Mouse (Mus musculus): ENCODE results near the gene Stard9. TPM values are rescaled to one million over a fixed set of nuclear protein-coding genes. Genes with fewer than 3 reads are reported as not detected.
A peak's percentile ranks its signal among the peaks of the same experiment; 100 is the strongest.

The Stard9 gene
- total and polyA plus RNA-seq, 3 experiments = 0.50 to 1.1 TPM; not detected in 1

- Histone ChIP-seq H3K27ac (ENCODE audit: control insufficient read depth, low read depth, low read length) (no peak overlapping the region), H3K79me2 (ENCODE audit: control insufficient read depth, insufficient read depth, low read length, poor library complexity) (no peaks in the 10 kb centered on the region), H3K36me3 (ENCODE audit: control insufficient read depth in 1 of 2, insufficient read depth in 2 of 2, low read length in 2 of 2) (peaks cover 0 to 16% of the 10 kb centered on the region in 2 experiments; a peak in 2 of 4 replicates), H3K4me1 (ENCODE audit: control insufficient read depth in 1 of 2, insufficient read depth in 2 of 2, low read length in 2 of 2) (peaks cover 8 to 15% of the 10 kb centered on the region in 2 experiments), H3K4me3 (ENCODE audit: control insufficient read depth in 1 of 2, insufficient read depth in 1 of 2, low read depth in 2 of 2, low read length in 2 of 2) (no peak overlapping the region), H3K9ac (ENCODE audit: control insufficient read depth, low read depth, low read length, poor library complexity, severe bottlenecking) (no peak overlapping the region), H3K9me3 (replicated peaks; ENCODE audit: insufficient read depth, low read length) (no peaks in the 10 kb centered on the region), H3K27me3 (ENCODE audit: control insufficient read depth in 1 of 2, insufficient read depth in 2 of 2, low read length in 2 of 2) (no peaks in the 10 kb centered on the region)
- DNase-seq (ENCODE audit: low read depth, low spot score) = no peak
- TF ChIP-seq NRF1 (IDR thresholded peaks at IDR 0.05; ENCODE audit: insufficient read depth, low read depth, low read length, poor library complexity, severe bottlenecking) (no peak), GABPA (IDR thresholded peaks at IDR 0.05; ENCODE audit: low read depth, low read length) (no peak), RCOR1 (IDR thresholded peaks at IDR 0.05; ENCODE audit: low read depth, low read length) (no peak), CHD2 (IDR thresholded peaks at IDR 0.05; ENCODE audit: low read length) (no peak), GATA1 (IDR thresholded peaks at IDR 0.05; ENCODE audit: low read depth, low read length) (no peak), EP300 (IDR thresholded peaks at IDR 0.05; ENCODE audit: low read depth in 1 of 2, low read length in 2 of 2) (no peak), TCF12 (IDR thresholded peaks at IDR 0.05; ENCODE audit: low read depth, low read length) (no peak)
Measured at GRCm38 (mm10) chr2:120652256-120652924, 23.5 kb downstream of the Stard9 start.

- TF ChIP-seq E2F4 (IDR thresholded peaks at IDR 0.05; ENCODE audit: borderline replicate concordance, low read depth, low read length) (no peak), POLR2AphosphoS2 (IDR thresholded peaks at IDR 0.05; ENCODE audit: low read length) (no peak), ELF1 (IDR thresholded peaks at IDR 0.05; ENCODE audit: low read depth, low read length) (no peak)
- Histone ChIP-seq H3K36me3 (ENCODE audit: control insufficient read depth in 1 of 2, insufficient read depth in 2 of 2, low read length in 2 of 2) (peaks cover 0 to 21% of the 10 kb centered on the region in 2 experiments; a peak in 2 of 4 replicates), H3K9ac (ENCODE audit: control insufficient read depth, low read depth, low read length, poor library complexity, severe bottlenecking) (no peak overlapping the region), H3K79me2 (ENCODE audit: control insufficient read depth, insufficient read depth, low read length, poor library complexity) (no peaks in the 10 kb centered on the region), H3K4me3 (ENCODE audit: control insufficient read depth in 1 of 2, insufficient read depth in 1 of 2, low read depth in 2 of 2, low read length in 2 of 2) (no peak overlapping the region), H3K27ac (ENCODE audit: control insufficient read depth, low read depth, low read length) (no peak overlapping the region), H3K9me3 (replicated peaks; ENCODE audit: insufficient read depth, low read length) (no peaks in the 10 kb centered on the region), H3K27me3 (ENCODE audit: control insufficient read depth in 1 of 2, insufficient read depth in 2 of 2, low read length in 2 of 2) (no peaks in the 10 kb centered on the region), H3K4me1 (ENCODE audit: control insufficient read depth in 1 of 2, insufficient read depth in 2 of 2, low read length in 2 of 2) (peaks cover 6 to 19% of the 10 kb centered on the region in 2 experiments)
- DNase-seq (ENCODE audit: low read depth, low spot score) = no peak
Measured at GRCm38 (mm10) chr2:120652925-120653284, 24.0 kb downstream of the Stard9 start.

- no peak for DNase-seq (ENCODE audit: low read depth, low spot score)
- H3K27ac ChIP-seq (ENCODE audit: control insufficient read depth, low read depth, low read length) = no peak overlapping the region
- no peak overlapping the region for H3K4me3 ChIP-seq (ENCODE audit: control insufficient read depth in 1 of 2, insufficient read depth in 1 of 2, low read depth in 2 of 2, low read length in 2 of 2)
- H3K36me3 ChIP-seq (ENCODE audit: control insufficient read depth in 1 of 2, insufficient read depth in 2 of 2, low read length in 2 of 2) = peaks cover 0 to 31% of the 10 kb centered on the region in 2 experiments; a peak in 2 of 4 replicates
- no peaks in the 10 kb centered on the region for H3K27me3 ChIP-seq (ENCODE audit: control insufficient read depth in 1 of 2, insufficient read depth in 2 of 2, low read length in 2 of 2)
- peaks cover 17 to 32% of the 10 kb centered on the region in 2 experiments for H3K4me1 ChIP-seq (ENCODE audit: control insufficient read depth in 1 of 2, insufficient read depth in 2 of 2, low read length in 2 of 2)
- H3K9me3 ChIP-seq (replicated peaks; ENCODE audit: insufficient read depth, low read length) = no peaks in the 10 kb centered on the region
- no peaks in the 10 kb centered on the region for H3K79me2 ChIP-seq (ENCODE audit: control insufficient read depth, insufficient read depth, low read length, poor library complexity)
- TF ChIP-seq SMC3 (IDR thresholded peaks at IDR 0.05; ENCODE audit: low read depth, low read length) (peak; percentile 29; the same call in 1 of the 2 replicates), POLR2A (IDR thresholded peaks at IDR 0.05; ENCODE audit: control insufficient read depth in 1 of 2, insufficient read depth in 1 of 2, low read depth in 1 of 2, low read length in 2 of 2, poor library complexity in 1 of 2) (no peak), ZMIZ1 (IDR thresholded peaks at IDR 0.05; ENCODE audit: low read depth, low read length) (no peak), ZC3H11A (IDR thresholded peaks at IDR 0.05; ENCODE audit: low read depth, low read length) (peak; percentile 17; the same call in 1 of the 2 replicates), CTCF (IDR thresholded peaks at IDR 0.05 in 2 of 3, conservative IDR thresholded peaks at IDR 0.05 in 1 of 3; ENCODE audit: control insufficient read depth in 1 of 3, insufficient read depth in 1 of 3, low read depth in 2 of 3, low read length in 3 of 3, poor library complexity in 1 of 3, severe bottlenecking in 1 of 3) (peak in 2 of 3 experiments; percentile 6 to 30; a peak in 3 of 6 replicates), NELFE (IDR thresholded peaks at IDR 0.05; ENCODE audit: low read depth, low read length) (no peak), ETS1 (IDR thresholded peaks at IDR 0.05; ENCODE audit: low read depth, low read length) (no peak), TCF12 (IDR thresholded peaks at IDR 0.05; ENCODE audit: low read depth, low read length) (no peak), UBTF (IDR thresholded peaks at IDR 0.05; ENCODE audit: borderline replicate concordance, insufficient read depth, low read depth, low read length) (no peak), JUND (IDR thresholded peaks at IDR 0.05; ENCODE audit: low read depth, low read length) (no peak), ELF1 (IDR thresholded peaks at IDR 0.05; ENCODE audit: low read depth, low read length) (no peak), RAD21 (IDR thresholded peaks at IDR 0.05; ENCODE audit: low read depth, low read length) (peak; percentile 27)
- no peak overlapping the region for H3K9ac ChIP-seq (ENCODE audit: control insufficient read depth, low read depth, low read length, poor library complexity, severe bottlenecking)
Measured at GRCm38 (mm10) chr2:120654693-120655092, 25.8 kb downstream of the Stard9 start.
